Mouse (Mus musculus) MEL (cell line): Measurements from ENCODE around the gene Sctr.

Experiments
- CHD1 ChIP-seq: IDR thresholded peaks from 2 replicates; pipeline ENCODE4 v1.6.1; 2012; ENCODE audit warnings: low read depth, mild to moderate bottlenecking, inconsistent platforms, low read length, improper control_type of control experiment
- CTCF ChIP-seq, 3 experiments: IDR thresholded peaks in 2 of 3; conservative IDR thresholded peaks in 1 of 3; 2 replicates each; pipeline ENCODE4 v1.5.1; 2011 to 2012; ENCODE audit warnings: low read length in 3 of 3, low read depth in 2 of 3, mild to moderate bottlenecking in 2 of 3, improper control_type of control experiment in 1 of 3, inconsistent platforms in 1 of 3, mixed read lengths in 1 of 3, moderate library complexity in 1 of 3; ENCODE audit not compliant: control insufficient read depth in 1 of 3, insufficient read depth in 1 of 3, poor library complexity in 1 of 3, severe bottlenecking in 1 of 3
- ELF1 ChIP-seq: IDR thresholded peaks from 2 replicates; pipeline ENCODE4 v1.6.1; 2014; ENCODE audit warnings: low read depth, mild to moderate bottlenecking, inconsistent platforms, low read length, improper control_type of control experiment, moderate library complexity
- HCFC1 ChIP-seq: IDR thresholded peaks from 2 replicates; pipeline ENCODE4 v1.6.1; 2012; ENCODE audit warnings: low read depth, mild to moderate bottlenecking, inconsistent platforms, low read length, improper control_type of control experiment, moderate library complexity
- SMC3 ChIP-seq: IDR thresholded peaks from 2 replicates; pipeline ENCODE4 v1.6.1; 2011; ENCODE audit warnings: low read depth, low read length, improper control_type of control experiment
- USF2 ChIP-seq, 2 experiments: IDR thresholded peaks; 2 replicates each; pipeline ENCODE4 v1.6.1; 2011 to 2012; ENCODE audit warnings: improper control_type of control experiment in 2 of 2, low read length in 2 of 2, borderline replicate concordance in 1 of 2, inconsistent platforms in 1 of 2, low read depth in 1 of 2, mild to moderate bottlenecking in 1 of 2; ENCODE audit not compliant: insufficient read depth in 1 of 2

GRCm38 (mm10) chr1:120077746-120078410, 71.2 kb downstream of the Sctr start:
- TF ChIP-seq ELF1 (no peak), HCFC1 (no peak), USF2 (IDR thresholded peaks at IDR 0.05; ENCODE audit: borderline replicate concordance in 1 of 2, insufficient read depth in 1 of 2, low read depth in 1 of 2, low read length in 2 of 2) (no peak), CTCF (IDR thresholded peaks at IDR 0.05 in 2 of 3, conservative IDR thresholded peaks at IDR 0.05 in 1 of 3; ENCODE audit: control insufficient read depth in 1 of 3, insufficient read depth in 1 of 3, low read depth in 2 of 3, low read length in 3 of 3, poor library complexity in 1 of 3, severe bottlenecking in 1 of 3) (no peak), CHD1 (no peak), SMC3 (no peak)
